Mouse (Mus musculus): Measurements from ENCODE around the gene Hoxd13.

The Hoxd13 gene

GRCm38 (mm10) chr2:74708676-74709075 is 40.6 kb downstream of the Hoxd13 start:
- no peak for DNase-seq (ENCODE audit: low spot score)

- DNase-seq (ENCODE audit: low spot score) = no peak
Observed at GRCm38 (mm10) chr2:74709465-74710419, 41.6 kb downstream of the Hoxd13 start.

GRCm38 (mm10) chr2:74710929-74711543 is 42.9 kb downstream of the Hoxd13 start:
- no peak for DNase-seq (ENCODE audit: low spot score)

- DNase-seq (ENCODE audit: low spot score) = peak; percentile 52
Observed at GRCm38 (mm10) chr2:74711721-74712621, 43.9 kb downstream of the Hoxd13 start, which contains the start of the genes Hoxd3 and Hoxd4. Hoxd3 (plus strand) TSS chr2:74711927. Hoxd4 (plus strand) TSS chr2:74711929.

- no peak for DNase-seq (ENCODE audit: low spot score)
Observed at GRCm38 (mm10) chr2:74713239-74714150, 45.4 kb downstream of the Hoxd13 start.

GRCm38 (mm10) chr2:74714156-74714789 is 46.2 kb downstream of the Hoxd13 start:
- no peak for DNase-seq (ENCODE audit: low spot score)

- DNase-seq (ENCODE audit: low spot score) = peak; percentile 40
Observed at GRCm38 (mm10) chr2:74714881-74715280, 46.8 kb downstream of the Hoxd13 start.

GRCm38 (mm10) chr2:74715504-74716241 is 47.6 kb downstream of the Hoxd13 start:
- DNase-seq (ENCODE audit: low spot score) = peak; percentile 94

GRCm38 (mm10) chr2:74720384-74720783 is 52.3 kb downstream of the Hoxd13 start:
- DNase-seq (ENCODE audit: low spot score) = no peak

- DNase-seq (ENCODE audit: low spot score) = no peak
Observed at GRCm38 (mm10) chr2:74720955-74721491, 52.9 kb downstream of the Hoxd13 start.

Measured in urinary bladder, postnatal 25 days (tissue).